Mouse (Mus musculus): ENCODE data around the gene Six1.
A peak's percentile ranks its signal among the peaks of the same experiment; 100 is the strongest.
"Not testable (repeated sequence)": the region's sequence is repeated elsewhere in the genome, so short reads cannot be mapped to it uniquely, and the experiment has no call there.

Gene Six1

GRCm38 (mm10) chr12:73053668-73054241 lies at the start of gene Six1:
TSS of gene Six1 (minus strand) at chr12:73053887.
- DNase-seq (ENCODE audit: extremely low spot score, low spot score) = peak; percentile 88

DNA sequence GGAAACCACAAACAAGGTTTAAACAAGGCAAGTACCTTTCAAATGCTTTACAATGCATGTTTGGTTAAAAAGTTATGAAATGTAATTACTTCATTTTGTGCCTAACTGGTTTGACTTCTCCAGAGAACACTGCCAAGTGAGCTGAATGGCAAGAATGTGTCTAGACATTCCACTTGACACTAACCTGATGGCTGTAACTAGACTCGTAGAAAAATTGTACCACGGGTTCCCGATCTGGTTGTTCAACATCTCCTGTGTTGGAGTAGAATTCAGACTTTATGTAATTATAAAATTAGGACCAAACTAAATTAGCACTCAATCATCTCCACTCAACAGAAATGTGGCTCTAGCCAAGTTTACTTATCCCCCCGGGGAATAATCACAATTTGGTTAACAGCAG lies 44.9 kb upstream of the Six1 start:
- no peak for DNase-seq (ENCODE audit: extremely low spot score, low spot score)

GRCm38 (mm10) chr12:73096177-73096576 lies 42.5 kb upstream of the Six1 start:
- DNase-seq (ENCODE audit: extremely low spot score, low spot score) = not testable (repeated sequence)

GRCm38 (mm10) chr12:73094605-73095004 lies 40.9 kb upstream of the Six1 start:
- DNase-seq (ENCODE audit: extremely low spot score, low spot score) = no peak

GRCm38 (mm10) chr12:73094189-73094588 lies 40.5 kb upstream of the Six1 start:
- no peak for DNase-seq (ENCODE audit: extremely low spot score, low spot score)

- no peak for DNase-seq (ENCODE audit: extremely low spot score, low spot score)
These were observed 37.1 kb upstream of the Six1 start for GRCm38 (mm10) chr12:73090672-73091335.

DNA sequence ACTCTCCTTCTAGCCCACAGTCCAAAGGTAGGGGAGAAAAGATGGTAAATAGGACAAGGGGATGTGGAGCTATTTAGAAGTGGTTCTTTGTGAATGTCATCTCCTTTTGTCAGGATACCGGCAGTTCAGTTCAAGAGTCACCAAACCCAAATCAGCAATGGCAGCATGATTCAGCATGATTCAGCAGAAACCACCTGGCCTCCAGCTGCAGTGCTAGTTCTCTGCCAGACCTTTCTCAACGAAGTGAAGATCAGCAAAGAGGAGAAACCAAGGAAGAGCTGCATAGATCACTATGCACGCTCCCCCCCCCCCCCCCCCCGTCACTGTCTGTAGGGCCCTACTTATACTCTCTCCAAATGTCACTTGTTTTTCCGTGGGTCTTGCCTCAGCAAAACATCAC lies 35.2 kb upstream of the Six1 start:
- no peak for DNase-seq (ENCODE audit: extremely low spot score, low spot score)

DNA sequence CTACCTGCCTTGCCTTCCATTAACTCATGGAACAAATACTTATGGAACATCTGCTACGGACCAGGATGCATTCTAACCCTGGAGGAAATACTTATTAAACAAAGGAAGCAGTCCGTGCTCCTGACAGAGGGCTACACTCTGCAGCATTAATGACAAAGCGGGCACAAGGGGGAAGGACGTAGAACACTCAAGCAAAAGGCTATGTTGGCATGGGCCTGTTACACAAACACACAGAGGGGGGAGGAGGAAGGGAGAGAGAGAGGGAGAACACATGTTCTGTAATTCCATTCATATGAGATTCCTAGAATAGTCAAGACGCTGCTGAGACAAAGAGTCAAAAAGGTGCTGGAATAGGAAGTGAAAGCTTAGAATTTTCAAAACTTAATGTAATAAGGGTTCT lies 34.8 kb upstream of the Six1 start:
- no peak for DNase-seq (ENCODE audit: extremely low spot score, low spot score)

GRCm38 (mm10) chr12:73087086-73087485 lies 33.4 kb upstream of the Six1 start:
- no peak for DNase-seq (ENCODE audit: extremely low spot score, low spot score)

GRCm38 (mm10) chr12:73085739-73086630 lies 32.3 kb upstream of the Six1 start:
- no peak for DNase-seq (ENCODE audit: extremely low spot score, low spot score)

DNA sequence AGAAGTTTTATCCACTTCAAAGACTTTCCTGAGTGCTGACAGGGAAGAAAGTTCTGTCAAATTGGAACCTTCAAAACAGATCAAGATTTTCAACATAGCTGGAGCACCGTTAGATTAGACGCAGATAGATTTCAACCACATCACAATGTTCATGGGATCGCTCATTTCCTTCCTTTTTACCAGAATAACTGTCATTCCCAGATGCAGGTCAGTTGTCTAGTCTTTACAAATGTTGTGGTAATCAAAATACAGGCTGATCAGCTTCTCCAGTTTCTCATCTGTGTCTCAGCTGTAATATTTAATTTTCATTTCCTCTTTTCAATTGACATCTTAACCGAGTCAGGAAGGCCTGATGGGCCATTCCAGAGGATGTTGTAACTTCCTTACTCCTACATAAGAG lies 30.1 kb upstream of the Six1 start:
- DNase-seq (ENCODE audit: extremely low spot score, low spot score) = no peak

- not testable (repeated sequence) for DNase-seq (ENCODE audit: extremely low spot score, low spot score)
These were observed 28.1 kb upstream of the Six1 start for GRCm38 (mm10) chr12:73081828-73082227.

DNA sequence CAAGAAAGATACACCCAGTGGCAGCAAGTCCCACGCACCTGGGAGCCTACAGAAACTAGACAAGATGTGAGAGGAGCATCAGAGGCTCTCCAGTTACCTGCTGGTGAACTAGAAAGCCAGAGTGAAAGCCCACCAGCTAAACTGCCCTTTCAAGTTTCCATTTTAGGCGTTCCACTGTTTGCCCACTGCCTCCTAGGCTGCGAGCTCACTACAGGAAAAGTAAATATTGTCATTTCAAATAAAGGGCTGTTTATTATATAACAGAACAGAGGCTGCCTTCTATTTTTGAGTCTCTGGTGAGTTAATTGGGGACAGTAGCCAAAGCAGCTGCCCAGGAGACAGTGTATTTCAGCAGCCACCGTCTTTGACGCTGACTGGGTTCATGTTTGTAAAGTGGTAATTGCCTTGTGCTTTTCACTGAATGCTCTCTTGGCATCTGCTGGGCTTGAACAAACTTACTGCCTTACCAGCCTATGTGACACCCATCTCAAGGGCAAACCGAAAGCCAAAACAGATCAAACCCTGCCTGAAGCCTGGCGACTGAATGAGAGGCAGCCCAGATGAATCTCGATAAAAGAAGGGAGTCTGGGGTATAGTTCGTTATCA lies 7.2 kb upstream of the Six1 start:
- DNase-seq (ENCODE audit: extremely low spot score, low spot score) = no peak

DNA sequence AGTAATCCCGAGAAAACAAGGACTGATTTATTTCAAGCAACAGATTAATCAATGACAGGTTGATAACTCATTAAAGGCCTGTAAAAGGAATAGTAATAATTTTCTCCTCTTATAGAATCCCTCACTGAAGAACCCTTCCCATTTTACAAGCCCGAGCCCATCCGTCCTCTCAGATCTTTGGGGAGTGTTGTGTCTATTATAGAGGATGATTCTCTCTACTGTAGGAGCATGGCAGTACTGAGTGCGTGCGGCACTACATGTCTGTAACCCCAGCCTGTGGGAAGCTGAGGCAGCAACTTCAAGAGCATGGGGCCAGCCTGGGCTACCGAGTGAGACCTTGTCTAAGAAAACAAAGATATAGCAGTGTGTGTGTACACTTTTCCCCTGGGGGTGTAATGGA lies 3.8 kb upstream of the Six1 start:
- no peak for DNase-seq (ENCODE audit: extremely low spot score, low spot score)

- peak; percentile 25 for DNase-seq (ENCODE audit: extremely low spot score, low spot score)
These were observed 1.8 kb upstream of the Six1 start for GRCm38 (mm10) chr12:73055451-73055850.

DNA sequence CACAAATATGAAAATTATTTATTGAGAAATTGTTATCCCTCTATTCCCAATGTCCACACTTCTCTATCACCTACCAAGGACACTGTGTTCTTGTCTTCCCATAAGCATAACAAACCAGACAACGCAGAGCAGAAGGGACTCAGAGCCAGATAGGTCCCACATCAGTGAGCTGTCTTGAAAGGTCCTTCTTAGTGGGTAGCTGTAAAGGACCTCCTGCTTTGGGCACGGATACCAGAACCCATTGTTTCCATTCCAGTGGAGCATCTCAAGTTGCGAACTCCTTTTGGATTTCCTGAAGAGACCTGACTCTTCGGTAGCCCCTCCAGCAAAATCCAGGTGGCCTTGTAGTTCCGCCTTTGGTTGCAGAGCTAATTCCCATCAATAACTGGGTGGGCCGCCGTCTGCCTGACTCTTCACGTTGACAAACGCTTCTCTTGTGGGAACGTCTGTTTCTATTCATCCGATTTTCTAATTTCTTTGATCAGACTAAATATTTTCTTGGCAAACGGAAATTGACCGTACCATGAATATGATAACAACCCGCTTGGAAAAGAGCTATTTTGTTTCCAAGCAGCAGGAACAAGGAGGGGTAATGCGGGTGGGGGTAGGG lies 994 bp upstream of the Six1 start:
- DNase-seq (ENCODE audit: extremely low spot score, low spot score) = peak; percentile 41

DNA sequence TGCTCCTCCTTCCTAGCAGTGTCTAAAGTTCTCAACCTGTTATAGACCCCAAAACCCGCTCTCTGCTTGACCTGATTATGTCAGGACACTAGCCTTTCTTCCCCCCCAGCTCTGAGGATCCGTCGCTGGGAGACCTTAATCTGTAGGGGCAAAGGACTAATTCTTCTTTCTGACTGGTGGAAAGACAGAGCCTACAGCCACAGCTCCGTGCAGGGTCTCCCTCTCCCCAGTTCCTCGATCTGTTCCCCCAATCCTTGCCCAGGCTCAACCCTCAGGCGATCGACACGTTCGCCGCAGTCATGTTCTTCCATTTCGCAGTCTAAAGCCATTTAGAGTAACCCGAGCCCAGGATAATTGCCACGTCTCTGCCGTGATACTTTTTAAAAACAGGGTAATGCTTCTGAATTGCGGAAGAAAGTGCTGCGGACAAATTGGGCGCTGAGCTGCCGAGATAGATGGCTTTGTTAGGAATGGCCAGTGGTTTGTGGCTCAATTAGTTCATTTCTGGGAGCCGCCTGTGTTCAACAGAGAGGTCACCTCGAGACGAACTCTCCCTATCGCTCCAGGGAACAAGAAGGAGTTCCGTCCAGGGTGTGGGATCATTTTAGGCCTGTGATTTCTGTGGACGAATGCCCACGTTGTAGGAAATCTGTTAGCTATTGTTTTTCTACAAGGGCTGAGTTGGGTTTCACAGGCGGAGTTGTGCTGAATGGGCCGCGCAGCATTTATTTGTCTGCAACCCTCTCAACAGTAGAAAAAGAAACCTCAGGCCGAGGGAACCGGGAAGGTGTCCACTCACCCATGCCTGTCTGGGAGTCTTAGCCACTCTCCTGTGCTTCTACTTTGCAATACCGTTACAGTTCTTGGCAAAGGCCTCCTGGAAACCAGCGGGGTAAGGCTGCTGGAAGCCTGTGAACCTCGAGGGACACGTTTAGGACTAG lies 766 bp downstream of the Six1 start:
- peak; percentile 77 for DNase-seq (ENCODE audit: extremely low spot score, low spot score)

GRCm38 (mm10) chr12:73052036-73052650 lies 1.5 kb downstream of the Six1 start:
- DNase-seq (ENCODE audit: extremely low spot score, low spot score) = no peak

DNA sequence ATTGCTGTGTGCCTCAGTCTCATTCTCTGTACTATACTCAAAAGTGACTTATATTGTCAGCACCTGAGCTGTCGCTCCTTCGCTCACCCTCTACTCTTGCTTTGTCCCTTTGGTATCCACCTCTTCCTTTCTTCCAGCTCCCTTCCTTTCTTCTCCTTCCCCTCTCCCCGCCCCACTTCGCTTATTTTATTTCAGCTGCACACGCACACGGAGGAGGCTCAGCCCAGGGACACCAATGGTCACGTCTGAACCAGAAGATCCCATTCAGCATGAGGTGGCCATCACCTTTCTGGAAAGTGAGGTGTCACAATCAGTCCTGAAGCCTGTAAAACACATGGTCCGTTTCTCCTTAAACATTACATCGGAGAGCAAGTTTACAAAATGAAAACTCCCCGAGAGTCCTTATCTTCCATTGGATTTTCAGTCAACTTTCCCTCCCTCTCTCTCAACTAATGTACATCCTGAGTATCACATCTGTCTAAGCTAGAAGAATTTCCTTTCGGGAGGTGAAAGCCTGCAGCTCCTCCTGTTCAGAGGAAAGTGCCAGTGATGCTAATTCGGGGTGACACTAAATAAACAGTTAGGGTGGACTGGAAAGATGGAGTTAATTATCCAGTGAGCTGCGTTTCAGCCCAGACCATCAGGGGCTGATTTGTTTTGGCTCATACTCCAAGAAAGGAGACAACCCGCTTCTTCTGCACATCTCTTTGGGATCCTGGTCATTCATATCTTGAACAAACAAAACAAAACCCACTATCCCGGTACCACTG lies 2.7 kb downstream of the Six1 start:
- DNase-seq (ENCODE audit: extremely low spot score, low spot score) = peak; percentile 42

Data from neural tube, embryonic 10.5 days (tissue).